Mouse (Mus musculus): ENCODE results near the gene Rasgrf1.

- TF ChIP-seq CTCF (IDR thresholded peaks at IDR 0.05; ENCODE audit: low read depth, low read length) (no peak), GATA1 (IDR thresholded peaks at IDR 0.05; ENCODE audit: borderline replicate concordance, low read length) (no peak), POLR2AphosphoS5 (IDR thresholded peaks at IDR 0.05; ENCODE audit: insufficient replicate concordance, low read depth, low read length) (no peak)
These were observed 79.3 kb downstream of the Rasgrf1 start for GRCm38 (mm10) chr9:89988811-89989528.

All from G1E (cell line).